Mouse (Mus musculus) thymus, adult 2 months (tissue): Measurements from ENCODE around the gene Six3.

ENCODE experiments used
- CTCF ChIP-seq: fragments of 200-500 bp; IDR thresholded peaks from 2 replicates; pipeline ENCODE4 v1.5.1; 2012; ENCODE audit warnings: mild to moderate bottlenecking, control low read depth, low read length, moderate library complexity, borderline replicate concordance; ENCODE audit not compliant: control insufficient read depth, poor library complexity, insufficient read depth; ENCODE audit errors: extremely low read depth
- POLR2A ChIP-seq: fragments of 200-500 bp; IDR thresholded peaks from 2 replicates; pipeline ENCODE4 v1.6.1; 2012; ENCODE audit warnings: mild to moderate bottlenecking, low read length, control low read depth, moderate library complexity; ENCODE audit not compliant: control insufficient read depth, poor library complexity, insufficient read depth; ENCODE audit errors: extremely low read depth

GRCm38 (mm10) chr17:85607556-85608365 is 5.6 kb upstream of the Six3 start:
- no peak for TF ChIP-seq POLR2A
- TF ChIP-seq CTCF = no peak
